Mouse (Mus musculus) olfactory bulb, adult 2 months (tissue): Measurements from ENCODE around the gene Olr1.

ENCODE experiments used
- CTCF ChIP-seq: fragments of 200-500 bp; IDR thresholded peaks from 2 replicates; pipeline ENCODE4 v1.5.1; 2012; ENCODE audit warnings: low read depth, mild to moderate bottlenecking, low read length, moderate library complexity; ENCODE audit not compliant: insufficient read depth
- POLR2A ChIP-seq: fragments of 200-500 bp; IDR thresholded peaks from 2 replicates; pipeline ENCODE4 v1.6.1; 2012; ENCODE audit warnings: mild to moderate bottlenecking, low read depth, low read length, moderate library complexity; ENCODE audit not compliant: insufficient read depth

GRCm38 (mm10) chr6:129541931-129542330, 35.0 kb upstream of the Olr1 start:
- no peak for TF ChIP-seq CTCF
- no peak for TF ChIP-seq POLR2A
